Mouse (Mus musculus) lung, embryonic 16.5 days (tissue): ENCODE measurements around the gene Tmem262. TPM values are rescaled to one million over a fixed set of nuclear protein-coding genes. Genes with fewer than 3 reads are reported as not detected.

ENCODE experiments used
- ATAC-seq: fragments of 200-750 bp; cut with Nextera tagmentation; 2 replicates; pipeline ENCODE4 v1.8.0; 2017; ENCODE audit warnings: low read depth, mild to moderate bottlenecking, moderate library complexity
- H3K27ac ChIP-seq: fragments of 300-500 bp; sonication (generic); 2 replicates; pipeline ENCODE4 v1.5.1; 2014; ENCODE audit warnings: mild to moderate bottlenecking, control low read depth, low read length
- H3K27me3 ChIP-seq: fragments of 300-500 bp; sonication (generic); 2 replicates; pipeline ENCODE4 v1.6.1; 2014; ENCODE audit warnings: low read depth, low read length, mixed read lengths; ENCODE audit not compliant: control insufficient read depth, insufficient read depth
- H3K36me3 ChIP-seq: fragments of 300-500 bp; sonication (generic); 2 replicates; pipeline ENCODE4 v1.6.1; 2014; ENCODE audit warnings: low read length; ENCODE audit not compliant: control insufficient read depth, insufficient read depth
- H3K4me1 ChIP-seq: fragments of 300-500 bp; sonication (generic); replicated peaks from 2 replicates; pipeline ENCODE4 v1.6.1; 2014; ENCODE audit warnings: low read length, mixed read lengths; ENCODE audit not compliant: control insufficient read depth, insufficient read depth
- H3K4me2 ChIP-seq: fragments of 300-500 bp; sonication (generic); 2 replicates; pipeline ENCODE4 v1.6.1; 2014; ENCODE audit warnings: low read depth, low read length, control low read depth
- H3K4me3 ChIP-seq: fragments of 300-500 bp; sonication (generic); 2 replicates; pipeline ENCODE4 v1.5.1; 2014; ENCODE audit warnings: mild to moderate bottlenecking, low read length, control low read depth
- H3K9ac ChIP-seq: fragments of 300-500 bp; sonication (generic); 2 replicates; pipeline ENCODE4 v1.6.1; 2014; ENCODE audit warnings: low read length, control low read depth
- H3K9me3 ChIP-seq: fragments of 300-500 bp; sonication (generic); 2 replicates; pipeline ENCODE4 v1.6.1; 2016; ENCODE audit warnings: low read length; ENCODE audit not compliant: control insufficient read depth
- WGBS: fragments of 180-500 bp; shearing (Covaris S2); extraction: QIAGEN DNeasy Blood & Tissue Kit; methylation state at CpG from one replicate; pipeline ENCODE4 v1.1.7; 2014; 5-methylcytosine and 5-hydroxymethylcytosine counted together
- polyA plus RNA-seq: library from polyadenylated mRNA; unstranded; fragments of >200 nt; fragmentation: Nextera tagmentation; extraction: Ambion mirVana; gene quantifications from 2 replicates; pipeline ENCODE4 v1.2.1, GENCODE M21; 2015

Gene Tmem262
- polyA plus RNA-seq, 1 experiment from 2014 or later, result not detected

GRCm38 (mm10) chr19:6084478-6085248 is 4.8 kb downstream of the Tmem262 start, which contains the start of the genes Zfpl1 and Cdca5:
TSS of gene Zfpl1 (minus strand) at chr19:6084956.
TSS of gene Cdca5 (plus strand) at chr19:6084983.
- Histone ChIP-seq H3K36me3 (peaks cover 14% of the 10 kb centered on the region; the same call in 1 of the 2 replicates), H3K9ac (peak within 1 kb of the TSS; percentile 79)
- ATAC-seq, result peak; percentile 94

DNA sequence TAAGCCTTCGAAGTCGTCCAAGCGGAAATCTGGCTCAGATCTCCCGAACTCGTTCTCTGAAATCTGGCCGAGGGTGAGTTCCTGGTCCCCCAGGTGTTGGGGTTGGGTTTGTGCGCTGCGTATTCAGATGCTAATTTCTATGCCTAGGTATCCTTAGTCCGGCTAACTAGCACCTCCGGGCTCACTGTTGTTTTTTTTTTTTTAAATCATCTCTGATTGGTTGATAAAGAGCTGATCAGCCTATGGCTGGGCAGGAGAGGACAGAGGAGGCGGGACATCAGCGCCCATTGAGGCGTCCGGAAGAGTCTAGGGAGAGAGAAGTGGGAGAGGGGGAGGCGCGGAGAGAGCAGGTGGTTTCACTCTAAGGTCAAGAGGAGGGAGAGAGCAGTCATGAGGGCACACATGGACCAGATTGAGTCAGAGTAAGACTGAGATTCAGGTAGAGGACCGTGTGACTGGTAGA is 5.6 kb downstream of the Tmem262 start:
- peak overlapping the region; percentile 76 for H3K4me3 ChIP-seq
- H3K4me1 ChIP-seq, result peaks cover 13% of the 10 kb centered on the region
- under 1% methylated on average over 17 of the region's 17 CpGs for WGBS
- ATAC-seq, result peak; percentile 72
- peaks cover 15% of the 10 kb centered on the region for H3K36me3 ChIP-seq
- peak overlapping the region; percentile 79 for H3K9ac ChIP-seq
- H3K27me3 ChIP-seq, result no peaks in the 10 kb centered on the region
- H3K4me2 ChIP-seq, result peak overlapping the region; percentile 80
- no peaks in the 10 kb centered on the region for H3K9me3 ChIP-seq
- peak overlapping the region; percentile 62 for H3K27ac ChIP-seq

More at GRCm38 (mm10) chr19:6084478-6085248, 4.8 kb downstream of the Tmem262 start, which contains the start of the genes Zfpl1 and Cdca5:
- under 1% methylated on average over 58 of the region's 58 CpGs for WGBS
- Histone ChIP-seq H3K4me2 (peak within 1 kb of the TSS; percentile 80), H3K27ac (peak within 1 kb of the TSS; percentile 62), H3K27me3 (no peaks in the 10 kb centered on the region), H3K4me1 (peaks cover 13% of the 10 kb centered on the region), H3K9me3 (no peaks in the 10 kb centered on the region), H3K4me3 (peak within 1 kb of the TSS; percentile 76)

GRCm38 (mm10) chr19:6088841-6089240 is 9.0 kb downstream of the Tmem262 start:
- Histone ChIP-seq H3K4me3 (no peak overlapping the region), H3K4me1 (peaks cover 11% of the 10 kb centered on the region), H3K27ac (no peak overlapping the region), H3K4me2 (no peak overlapping the region), H3K36me3 (peaks cover 17% of the 10 kb centered on the region), H3K9ac (no peak overlapping the region), H3K9me3 (no peaks in the 10 kb centered on the region), H3K27me3 (no peaks in the 10 kb centered on the region)
- ATAC-seq, result no peak
- WGBS, result 96% methylated on average over 13 of the region's 13 CpGs

DNA sequence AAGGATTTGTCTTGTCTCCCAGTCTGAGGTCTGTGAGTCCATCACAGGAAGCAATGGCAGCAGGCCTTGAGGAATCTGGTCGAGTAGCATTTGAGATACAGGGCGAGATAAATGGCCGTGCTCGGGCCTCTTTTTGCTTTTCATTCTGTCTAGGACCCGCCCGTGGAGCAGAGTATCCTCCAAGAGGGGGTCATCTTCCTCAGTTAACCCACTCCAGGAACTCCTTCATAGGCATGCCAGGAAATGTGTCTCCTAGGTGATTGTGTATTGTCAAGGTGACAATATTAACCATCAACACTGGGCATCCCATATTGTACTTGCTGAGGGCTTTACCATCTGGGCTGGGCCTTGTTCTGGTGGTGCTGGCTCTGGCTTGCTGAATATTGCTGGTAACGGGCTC is 14.3 kb downstream of the Tmem262 start, which contains the start of gene AC131692.1:
AC131692.1 (plus strand) TSS at position 301 of the 400 bp plus-strand sequence.
- Histone ChIP-seq H3K36me3 (peaks cover 13% of the 10 kb centered on the region), H3K9ac (no peak within 1 kb of the TSS), H3K9me3 (no peaks in the 10 kb centered on the region), H3K27ac (no peak within 1 kb of the TSS), H3K4me2 (no peak within 1 kb of the TSS), H3K4me1 (no peaks in the 10 kb centered on the region), H3K27me3 (no peaks in the 10 kb centered on the region), H3K4me3 (no peak within 1 kb of the TSS)
- WGBS, result 86% methylated on average over 7 of the region's 7 CpGs
- ATAC-seq, result no peak

DNA sequence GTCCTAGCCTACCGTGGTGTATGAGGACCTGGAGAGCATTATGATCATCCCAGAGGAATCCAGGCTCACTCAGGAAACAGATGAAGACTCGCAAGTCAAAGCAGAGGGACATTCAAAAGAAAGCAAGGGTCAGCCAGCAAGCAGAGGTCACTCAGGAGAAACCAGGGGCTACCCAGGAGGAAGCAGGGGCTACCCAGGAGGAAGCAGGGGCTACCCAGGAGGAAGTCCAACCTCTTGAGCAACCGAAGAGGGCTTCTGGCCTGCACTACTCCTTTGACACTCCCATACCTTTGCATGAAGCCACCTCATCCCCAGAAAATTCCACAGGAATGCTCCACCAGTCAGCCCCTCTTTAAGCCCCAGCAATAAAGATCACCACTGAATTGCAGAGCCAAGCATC is 18.0 kb downstream of the Tmem262 start:
- Histone ChIP-seq H3K4me3 (no peak overlapping the region), H3K27ac (no peak overlapping the region), H3K4me1 (no peaks in the 10 kb centered on the region), H3K4me2 (no peak overlapping the region), H3K9ac (no peak overlapping the region), H3K36me3 (no peaks in the 10 kb centered on the region), H3K27me3 (no peaks in the 10 kb centered on the region), H3K9me3 (no peaks in the 10 kb centered on the region)
- ATAC-seq, result no peak
- WGBS, result 75% methylated on average over 3 of the region's 3 CpGs

DNA sequence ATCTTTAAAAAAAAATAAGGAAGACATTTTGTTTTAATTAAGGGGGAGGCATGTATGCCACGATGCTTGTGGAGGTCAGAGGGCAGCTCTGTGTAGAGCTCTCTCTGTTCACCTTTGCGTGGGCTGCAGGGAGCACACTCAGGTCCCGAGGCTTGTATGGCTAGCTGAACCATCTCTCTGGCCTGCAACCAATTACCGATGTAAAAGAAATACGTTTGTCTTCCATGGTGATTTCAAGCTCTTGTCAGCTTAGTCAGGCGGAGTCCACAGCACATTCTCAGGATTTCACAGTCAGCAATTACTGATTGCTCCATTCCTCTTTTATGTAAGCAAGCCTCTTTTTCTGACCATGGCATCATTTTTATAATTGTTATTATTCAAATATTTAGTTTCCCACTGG is 21.4 kb downstream of the Tmem262 start:
- H3K4me2 ChIP-seq, result no peak overlapping the region
- WGBS, result 54% methylated on average over 6 of the region's 6 CpGs
- no peak overlapping the region for H3K4me3 ChIP-seq
- no peaks in the 10 kb centered on the region for H3K9me3 ChIP-seq
- no peak overlapping the region for H3K9ac ChIP-seq
- H3K27ac ChIP-seq, result no peak overlapping the region
- no peak for ATAC-seq
- no peaks in the 10 kb centered on the region for H3K27me3 ChIP-seq
- no peaks in the 10 kb centered on the region for H3K36me3 ChIP-seq
- H3K4me1 ChIP-seq, result no peaks in the 10 kb centered on the region

DNA sequence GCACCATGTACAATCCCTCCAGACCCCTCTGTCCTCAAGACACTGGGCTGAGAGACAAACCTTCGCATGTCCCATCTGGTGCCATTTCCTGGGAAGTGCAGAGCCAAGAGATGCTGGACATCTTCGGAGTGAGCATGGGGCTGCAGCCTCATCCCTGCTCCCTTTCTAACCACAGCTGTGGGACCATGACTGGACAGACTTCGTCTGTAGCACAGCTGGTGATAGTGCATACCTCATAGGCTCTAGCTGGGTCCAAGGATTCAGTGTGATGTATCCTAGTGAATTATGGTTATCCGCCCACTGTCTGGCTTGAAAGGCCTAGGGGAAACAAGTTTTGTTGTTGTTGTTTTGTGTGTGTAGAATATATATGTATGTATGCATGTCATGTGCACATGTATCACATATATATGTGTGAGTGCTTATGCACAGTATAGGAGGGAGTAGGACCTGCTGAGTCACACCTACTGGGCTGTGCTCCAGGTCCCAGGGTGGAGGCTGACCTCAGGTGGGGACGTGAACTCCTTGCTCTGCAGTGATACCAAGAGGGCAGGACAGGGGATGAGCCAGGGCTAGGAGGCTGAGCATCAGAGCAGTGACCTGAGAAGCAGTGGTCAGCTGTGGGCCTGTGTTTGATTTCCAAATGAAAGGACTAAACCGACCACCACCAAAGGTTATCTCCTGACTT is 22.5 kb downstream of the Tmem262 start:
- Histone ChIP-seq H3K27ac (no peak overlapping the region), H3K9me3 (no peaks in the 10 kb centered on the region), H3K4me3 (no peak overlapping the region), H3K4me1 (no peaks in the 10 kb centered on the region), H3K4me2 (no peak overlapping the region), H3K27me3 (no peaks in the 10 kb centered on the region), H3K9ac (no peak overlapping the region), H3K36me3 (no peaks in the 10 kb centered on the region)
- 68% methylated on average over 6 of the region's 6 CpGs for WGBS
- no peak for ATAC-seq

GRCm38 (mm10) chr19:6104476-6104875 is 24.6 kb downstream of the Tmem262 start:
- Histone ChIP-seq H3K27me3 (no peaks in the 10 kb centered on the region), H3K9ac (no peak overlapping the region), H3K36me3 (no peaks in the 10 kb centered on the region), H3K4me3 (no peak overlapping the region), H3K9me3 (no peaks in the 10 kb centered on the region), H3K4me2 (no peak overlapping the region), H3K27ac (no peak overlapping the region), H3K4me1 (no peaks in the 10 kb centered on the region)
- WGBS, result 74% methylated on average over 4 of the region's 4 CpGs
- no peak for ATAC-seq

GRCm38 (mm10) chr19:6105586-6105985 is 25.8 kb downstream of the Tmem262 start, which contains the start of gene Naaladl1:
TSS of gene Naaladl1 (plus strand) at chr19:6105782.
- WGBS, result 77% methylated on average over 7 of the region's 7 CpGs
- no peak within 1 kb of the TSS for H3K9ac ChIP-seq
- no peak for ATAC-seq
- no peak within 1 kb of the TSS for H3K4me3 ChIP-seq
- H3K27ac ChIP-seq, result no peak within 1 kb of the TSS
- H3K36me3 ChIP-seq, result no peaks in the 10 kb centered on the region
- H3K27me3 ChIP-seq, result no peaks in the 10 kb centered on the region
- H3K4me1 ChIP-seq, result no peaks in the 10 kb centered on the region
- no peak within 1 kb of the TSS for H3K4me2 ChIP-seq
- H3K9me3 ChIP-seq, result no peaks in the 10 kb centered on the region
